Mouse (Mus musculus): ENCODE results near the gene Mrc1.
"Not testable (repeated sequence)": the region's sequence is repeated elsewhere in the genome, so short reads cannot be mapped to it uniquely, and the experiment has no call there.

Mrc1 gene

DNA sequence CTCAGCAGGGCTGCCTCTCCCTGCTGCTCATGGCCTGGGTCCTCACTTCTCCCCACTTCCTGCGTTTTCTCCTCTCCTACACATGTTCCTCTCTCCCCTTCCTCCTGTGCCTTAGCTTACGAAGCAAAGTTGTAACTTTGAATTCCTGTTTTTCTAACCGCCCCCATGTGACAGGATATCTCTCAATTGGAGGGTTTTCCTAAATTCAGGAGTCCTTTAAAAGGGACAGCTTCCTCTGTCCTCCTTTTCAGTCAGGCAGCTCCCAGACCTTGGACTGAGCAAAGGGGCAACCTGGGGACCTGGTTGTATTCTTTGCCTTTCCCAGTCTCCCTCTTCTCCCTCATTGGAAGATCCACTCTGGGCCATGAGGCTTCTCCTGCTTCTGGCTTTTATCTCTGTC is at the start of gene Mrc1:
Gene Mrc1, plus strand, starts transcription at position 244 of the 400 bp plus-strand sequence.
- no peak for DNase-seq (ENCODE audit: low spot score)

- no peak for DNase-seq (ENCODE audit: low spot score)
Measured at GRCm38 (mm10) chr2:14184375-14184774, 44.8 kb upstream of the Mrc1 start.

- no peak for DNase-seq (ENCODE audit: low spot score)
Measured at GRCm38 (mm10) chr2:14190684-14191083, 38.5 kb upstream of the Mrc1 start.

DNA sequence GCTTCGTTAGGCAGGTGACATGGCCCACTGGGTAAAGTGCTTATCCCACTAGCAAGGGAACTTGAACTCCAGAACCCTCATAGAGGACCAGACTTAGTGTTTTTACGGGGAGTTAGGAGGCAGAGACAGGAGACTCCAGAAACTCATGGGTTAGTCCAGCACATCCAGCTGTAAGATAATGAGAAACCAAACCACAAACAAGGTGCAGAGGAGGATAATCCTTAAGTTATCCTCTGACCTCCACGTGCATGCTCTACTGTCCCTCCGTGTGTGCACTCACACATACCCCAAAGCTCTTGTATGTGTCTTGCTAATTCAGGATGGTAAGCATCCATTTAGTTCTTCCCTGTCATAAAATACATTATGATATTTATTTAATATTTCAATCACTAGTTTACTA is 37.6 kb upstream of the Mrc1 start:
- DNase-seq (ENCODE audit: low spot score) = no peak

DNA sequence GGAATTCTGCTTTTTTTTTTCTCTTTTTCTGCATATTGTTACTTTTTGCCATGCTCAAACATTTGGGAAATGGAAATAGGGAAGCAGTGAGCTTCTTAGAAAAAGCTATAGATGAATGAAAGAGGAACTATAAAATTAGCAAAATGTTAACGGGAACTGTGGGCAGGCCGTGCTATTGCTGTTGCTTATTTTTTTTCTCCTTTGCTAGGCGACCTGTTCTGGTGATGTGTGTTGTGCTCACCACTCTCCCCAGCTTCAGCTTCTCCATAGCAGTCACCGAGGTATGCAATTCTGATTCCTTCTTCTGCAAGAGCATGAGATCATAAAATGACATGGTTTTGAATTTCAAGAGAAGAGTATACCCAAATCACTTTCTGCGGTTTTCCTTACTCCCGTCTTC is 37.1 kb upstream of the Mrc1 start:
- DNase-seq (ENCODE audit: low spot score) = no peak

- not testable (repeated sequence) for DNase-seq (ENCODE audit: low spot score)
Measured at GRCm38 (mm10) chr2:14198325-14198903, 30.8 kb upstream of the Mrc1 start.

GRCm38 (mm10) chr2:14199621-14200020 is 29.6 kb upstream of the Mrc1 start:
- DNase-seq (ENCODE audit: low spot score) = no peak

- not testable (repeated sequence) for DNase-seq (ENCODE audit: low spot score)
Measured at GRCm38 (mm10) chr2:14200879-14201445, 28.2 kb upstream of the Mrc1 start.

DNA sequence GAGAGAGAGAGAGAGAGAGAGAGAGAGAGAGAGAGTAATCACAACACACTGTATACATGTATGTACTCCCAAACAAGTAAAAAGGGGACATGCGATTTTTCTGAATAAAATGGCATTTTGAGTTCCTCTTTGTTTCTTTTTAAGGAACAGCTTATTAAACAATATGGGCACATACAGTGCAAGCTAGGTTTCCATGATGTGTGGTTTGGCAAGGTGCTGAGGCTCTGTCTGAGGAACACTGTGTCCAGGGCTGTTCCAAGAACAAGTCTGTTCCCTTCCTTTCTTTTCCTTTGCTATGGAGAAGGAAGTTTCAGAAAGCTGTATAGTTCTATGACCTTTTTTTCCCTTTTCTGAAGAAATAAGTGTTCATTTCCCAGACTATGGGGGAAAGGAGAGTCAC is 24.9 kb upstream of the Mrc1 start:
- DNase-seq (ENCODE audit: low spot score) = no peak

DNA sequence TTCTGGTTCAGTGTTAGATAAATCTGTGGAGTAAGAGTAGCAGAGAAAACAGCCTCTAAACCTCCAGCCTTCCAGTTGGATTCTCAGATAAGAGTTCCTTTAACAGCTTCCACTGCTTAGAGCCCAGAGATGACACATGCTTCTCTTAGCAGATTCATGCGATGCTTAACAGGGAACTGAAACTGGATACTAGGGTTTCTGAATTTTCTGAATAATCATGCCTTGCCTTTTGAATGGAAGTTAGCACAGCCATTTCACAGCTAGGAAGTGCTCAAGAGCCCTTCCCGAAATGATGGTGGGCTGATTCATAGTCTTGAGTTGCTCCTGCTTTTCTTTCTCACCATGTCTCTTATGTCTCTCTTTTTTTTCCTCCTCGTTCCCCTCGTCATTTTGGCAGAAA is 22.4 kb upstream of the Mrc1 start:
- DNase-seq (ENCODE audit: low spot score) = no peak

GRCm38 (mm10) chr2:14210731-14211130 is 18.5 kb upstream of the Mrc1 start:
- no peak for DNase-seq (ENCODE audit: low spot score)

GRCm38 (mm10) chr2:14211606-14212005 is 17.6 kb upstream of the Mrc1 start:
- DNase-seq (ENCODE audit: low spot score) = no peak

DNA sequence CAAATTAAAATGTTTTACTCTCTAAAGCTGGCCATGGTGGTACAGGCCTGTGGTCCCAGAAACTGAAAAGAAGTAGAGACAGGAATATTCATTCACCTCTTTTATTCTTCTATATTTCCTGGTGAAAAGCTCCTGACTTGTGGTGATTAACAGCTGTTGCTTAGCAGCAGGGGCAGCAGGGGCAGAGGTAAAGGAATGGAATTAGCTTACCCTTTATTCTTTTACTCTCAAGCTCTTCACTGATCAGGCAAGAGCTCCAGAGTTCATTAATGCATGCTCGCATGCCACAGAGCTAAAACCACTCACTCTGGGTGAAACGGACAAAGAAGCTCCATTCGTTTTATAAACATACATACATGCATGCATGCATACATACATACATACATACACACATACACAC is 14.4 kb upstream of the Mrc1 start:
- DNase-seq (ENCODE audit: low spot score) = no peak

DNA sequence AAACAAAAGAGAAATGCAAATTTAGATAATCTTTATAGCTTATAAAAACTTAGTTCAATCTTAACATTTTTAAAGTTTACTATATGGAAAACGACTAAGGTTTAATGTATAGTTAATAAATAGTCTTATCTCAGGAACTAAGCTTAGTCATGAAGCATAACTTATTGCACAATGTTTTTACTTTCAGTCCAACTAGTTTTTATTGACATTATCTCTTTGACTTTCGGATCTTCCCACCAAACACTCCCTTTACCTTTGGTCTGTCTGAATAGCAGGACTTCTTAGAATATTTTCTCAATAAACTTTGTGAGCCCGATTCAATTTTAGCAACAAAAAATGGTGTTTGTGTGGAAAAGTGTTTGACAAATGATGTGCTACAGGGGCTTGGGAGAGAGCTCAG is 12.5 kb upstream of the Mrc1 start:
- DNase-seq (ENCODE audit: low spot score) = no peak

DNA sequence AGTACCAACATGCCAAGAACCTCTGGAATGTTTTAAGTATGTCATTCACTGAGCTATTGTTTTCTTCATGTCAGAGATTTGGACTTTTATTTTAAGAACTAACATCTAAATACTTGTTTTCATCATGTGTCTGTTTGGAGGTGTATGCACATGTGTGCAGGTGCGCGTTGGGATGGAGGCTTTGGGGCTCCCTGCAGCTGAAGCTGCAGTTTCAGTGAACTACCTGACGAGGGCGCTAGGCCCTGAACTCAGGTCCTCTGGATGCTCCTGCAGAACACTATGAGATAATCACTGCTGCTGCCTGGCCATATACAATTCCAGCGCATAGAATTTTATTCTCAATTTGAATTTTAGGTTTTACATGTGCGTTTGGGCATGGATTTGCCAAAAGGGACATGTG is 11.1 kb upstream of the Mrc1 start:
- DNase-seq (ENCODE audit: low spot score) = no peak

GRCm38 (mm10) chr2:14224387-14224786 is 4.8 kb upstream of the Mrc1 start:
- DNase-seq (ENCODE audit: low spot score) = no peak

GRCm38 (mm10) chr2:14228495-14228894 is 697 bp upstream of the Mrc1 start:
- no peak for DNase-seq (ENCODE audit: low spot score)

- DNase-seq (ENCODE audit: low spot score) = no peak
Measured at GRCm38 (mm10) chr2:14229979-14230378, 787 bp downstream of the Mrc1 start.

GRCm38 (mm10) chr2:14232897-14233296 is 3.7 kb downstream of the Mrc1 start:
- no peak for DNase-seq (ENCODE audit: low spot score)

DNA sequence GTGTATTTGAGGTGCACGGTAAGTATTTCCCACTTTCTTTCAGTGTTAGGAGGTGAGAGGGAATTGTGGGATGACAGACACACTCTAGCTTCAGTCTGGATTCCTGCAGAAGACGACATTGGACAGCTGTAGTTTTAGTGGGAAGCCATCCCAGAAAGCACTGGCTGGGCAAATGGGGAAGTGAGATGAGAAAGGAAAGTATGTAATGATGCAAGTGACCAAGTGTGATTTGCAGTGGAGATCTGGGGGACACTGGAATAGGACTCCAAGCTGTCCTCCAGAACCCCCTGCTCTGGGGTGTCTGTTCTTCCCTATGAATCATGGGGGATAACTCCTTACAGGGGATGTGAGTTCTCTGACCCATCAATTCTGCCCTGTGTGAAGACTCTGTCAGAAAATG is 4.8 kb downstream of the Mrc1 start:
- DNase-seq (ENCODE audit: low spot score) = no peak

DNA sequence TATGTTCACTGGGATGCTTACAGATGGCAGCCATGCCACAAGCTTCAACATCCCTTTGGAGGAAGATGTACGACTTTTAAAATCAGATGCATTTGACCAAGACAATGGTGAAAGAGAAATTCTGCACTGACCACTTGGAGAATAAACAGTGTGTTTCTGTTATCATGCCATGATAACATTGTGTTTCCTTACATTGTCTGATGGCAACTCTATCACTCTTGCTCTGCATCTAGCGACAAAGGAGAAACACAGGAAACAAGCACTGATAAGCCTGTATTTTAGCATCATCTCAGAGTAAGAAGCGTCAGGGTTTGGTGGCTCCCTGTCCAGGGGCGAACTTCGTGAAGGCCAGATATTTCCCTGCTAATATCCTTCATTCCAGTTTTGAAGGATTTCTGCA is 6.1 kb downstream of the Mrc1 start:
- no peak for DNase-seq (ENCODE audit: low spot score)

GRCm38 (mm10) chr2:14236920-14237319 is 7.7 kb downstream of the Mrc1 start:
- DNase-seq (ENCODE audit: low spot score) = no peak

- no peak for DNase-seq (ENCODE audit: low spot score)
Measured at GRCm38 (mm10) chr2:14237723-14238122, 8.5 kb downstream of the Mrc1 start.

GRCm38 (mm10) chr2:14239151-14239550 is 10.0 kb downstream of the Mrc1 start:
- no peak for DNase-seq (ENCODE audit: low spot score)
